Mouse (Mus musculus): ENCODE data around the gene Vmn1r224. TPM values are rescaled to one million over a fixed set of nuclear protein-coding genes. Genes with fewer than 3 reads are reported as not detected.

The Vmn1r224 gene
- not detected for total RNA-seq (2021)
- long read RNA-seq, experiment 1, result 0 reads
- long read RNA-seq, experiment 2, result 0 reads

GRCm38 (mm10) chr17:20413846-20414245, at the start of gene Vmn1r224:
Gene Vmn1r224, plus strand, starts transcription at chr17:20414146.
- DNase-seq (ENCODE audit: low spot score in 2 of 2), result no peak

GRCm38 (mm10) chr17:20399105-20399504, 14.8 kb upstream of the Vmn1r224 start:
- DNase-seq (ENCODE audit: low spot score in 2 of 2), result no peak

GRCm38 (mm10) chr17:20439263-20439662, 25.3 kb downstream of the Vmn1r224 start:
- DNase-seq (ENCODE audit: low spot score in 2 of 2), result no peak

- DNase-seq (ENCODE audit: low spot score in 2 of 2), result no peak
These were observed 59.4 kb downstream of the Vmn1r224 start for GRCm38 (mm10) chr17:20473311-20473710.

Other genes starting within 250 kb of the Vmn1r224 start
- gene Fpr-rs6, start 231.0 kb upstream of the Vmn1r224 start, total RNA-seq (2021), result not detected
- not detected for gene Vmn2r105, start 179.1 kb upstream of the Vmn1r224 start, total RNA-seq (2021)
- gene Vmn2r106, start 128.6 kb upstream of the Vmn1r224 start, total RNA-seq (2021), result not detected
- not detected for gene Vmn2r107, start 68.9 kb upstream of the Vmn1r224 start, total RNA-seq (2021)
- under 1 TPM; 0.05 TPM for gene Vmn2r108, start 67.2 kb downstream of the Vmn1r224 start, total RNA-seq (2021)
- gene Vmn1r225, start 84.0 kb downstream of the Vmn1r224 start, total RNA-seq (2021), result not detected
- gene Vmn2r109, start 150.6 kb downstream of the Vmn1r224 start, total RNA-seq (2021), result not detected
- gene Vmn2r110, start 182.3 kb downstream of the Vmn1r224 start, total RNA-seq (2021), result not detected
- gene Fpr-rs3, start 210.7 kb downstream of the Vmn1r224 start, total RNA-seq (2021), result not detected